Mouse (Mus musculus): Measurements from ENCODE around the gene Cym.

The Cym gene

GRCm38 (mm10) chr3:107169552-107169951, 52.0 kb downstream of the Cym start:
- DNase-seq (ENCODE audit: low read depth, low spot score), result no peak

DNA sequence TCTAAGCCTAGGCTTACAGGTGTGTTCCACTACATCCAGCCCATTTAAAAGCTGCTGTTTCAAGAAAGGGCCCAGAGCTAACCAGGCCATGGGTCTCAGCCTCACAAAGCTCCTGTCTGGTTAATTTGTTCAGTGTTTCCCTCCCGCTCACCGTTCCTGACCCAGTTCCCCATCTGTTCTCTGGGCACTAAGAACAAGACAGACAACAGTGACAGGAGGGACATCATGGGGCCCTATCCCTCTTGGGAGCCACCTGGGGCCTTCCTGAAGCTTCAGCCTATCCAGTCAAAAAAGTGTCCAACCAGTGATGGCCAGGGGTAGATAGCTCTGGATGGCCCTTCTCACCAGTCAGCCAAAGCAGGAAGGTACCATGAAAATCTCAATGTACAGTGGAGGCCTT, 58.8 kb downstream of the Cym start:
- no peak for DNase-seq (ENCODE audit: low read depth, low spot score)
